Mouse (Mus musculus): ENCODE results near the gene Tigar. TPM values are rescaled to one million over a fixed set of nuclear protein-coding genes. Genes with fewer than 3 reads are reported as not detected.

Gene Tigar
- 6.0 and 7.3 TPM in 2 replicates for polyA plus RNA-seq (2012; rRNA removed)

- DNase-seq (ENCODE audit: low spot score), result peak; percentile 75
These were observed at the start of gene Tigar for GRCm38 (mm10) chr6:127109402-127109930. TSS of gene Tigar (minus strand) at chr6:127109557.

GRCm38 (mm10) chr6:127157321-127157720, 48.0 kb upstream of the Tigar start:
- DNase-seq (ENCODE audit: low spot score), result no peak

GRCm38 (mm10) chr6:127155468-127155867, 46.1 kb upstream of the Tigar start:
- DNase-seq (ENCODE audit: low spot score), result no peak

- no peak for DNase-seq (ENCODE audit: low spot score)
These were observed 45.4 kb upstream of the Tigar start for GRCm38 (mm10) chr6:127154708-127155268.

GRCm38 (mm10) chr6:127153972-127154707, 44.8 kb upstream of the Tigar start:
- no peak for DNase-seq (ENCODE audit: low spot score)

- no peak for DNase-seq (ENCODE audit: low spot score)
These were observed 44.0 kb upstream of the Tigar start for GRCm38 (mm10) chr6:127153296-127153800.

- no peak for DNase-seq (ENCODE audit: low spot score)
These were observed 43.0 kb upstream of the Tigar start, which contains the start of gene Ccnd2 for GRCm38 (mm10) chr6:127152106-127152951. TSS of gene Ccnd2 (minus strand) at chr6:127152193.

GRCm38 (mm10) chr6:127151565-127152105, 42.3 kb upstream of the Tigar start:
- DNase-seq (ENCODE audit: low spot score), result peak; percentile 34

- peak; percentile 60 for DNase-seq (ENCODE audit: low spot score)
These were observed 41.6 kb upstream of the Tigar start for GRCm38 (mm10) chr6:127150663-127151564.

- DNase-seq (ENCODE audit: low spot score), result peak; percentile 37
These were observed 40.7 kb upstream of the Tigar start for GRCm38 (mm10) chr6:127149944-127150662.

GRCm38 (mm10) chr6:127149303-127149943, 40.1 kb upstream of the Tigar start:
- DNase-seq (ENCODE audit: low spot score), result peak; percentile 46

- no peak for DNase-seq (ENCODE audit: low spot score)
These were observed 39.4 kb upstream of the Tigar start for GRCm38 (mm10) chr6:127148526-127149302.

GRCm38 (mm10) chr6:127147665-127148064, 38.3 kb upstream of the Tigar start:
- peak; percentile 59 for DNase-seq (ENCODE audit: low spot score)

- DNase-seq (ENCODE audit: low spot score), result no peak
These were observed 37.1 kb upstream of the Tigar start for GRCm38 (mm10) chr6:127146322-127146947.

GRCm38 (mm10) chr6:127145464-127146190, 36.3 kb upstream of the Tigar start:
- DNase-seq (ENCODE audit: low spot score), result no peak

- DNase-seq (ENCODE audit: low spot score), result no peak
These were observed 34.4 kb upstream of the Tigar start for GRCm38 (mm10) chr6:127143576-127144288.

GRCm38 (mm10) chr6:127143124-127143520, 33.8 kb upstream of the Tigar start:
- no peak for DNase-seq (ENCODE audit: low spot score)

All from urinary bladder, adult 2 months (tissue).